Mouse (Mus musculus) midbrain, embryonic 16.5 days (tissue): ENCODE data around the gene Pdzd9. TPM values are rescaled to one million over a fixed set of nuclear protein-coding genes. Genes with fewer than 3 reads are reported as not detected.

Source experiments
- ATAC-seq: fragments of 200-750 bp; cut with Nextera tagmentation; 2 replicates; pipeline ENCODE4 v1.8.0; 2017; ENCODE audit warnings: moderate TSS enrichment
- H3K27ac ChIP-seq: fragments of 300-500 bp; sonication (generic); 2 replicates; pipeline ENCODE4 v1.5.1; 2014; ENCODE audit warnings: mild to moderate bottlenecking, low read length, mixed read lengths
- H3K27me3 ChIP-seq: fragments of 300-500 bp; sonication (generic); 2 replicates; pipeline ENCODE4 v1.6.1; 2014; ENCODE audit warnings: low read depth, low read length, mixed read lengths; ENCODE audit not compliant: control insufficient read depth, insufficient read depth
- H3K36me3 ChIP-seq: fragments of 300-500 bp; sonication (generic); 2 replicates; pipeline ENCODE4 v1.6.1; 2014; ENCODE audit warnings: mild to moderate bottlenecking, low read length, moderate library complexity, mixed read lengths; ENCODE audit not compliant: control insufficient read depth, insufficient read depth
- H3K4me1 ChIP-seq: fragments of 300-500 bp; sonication (generic); 2 replicates; pipeline ENCODE4 v1.6.1; 2014; ENCODE audit warnings: mild to moderate bottlenecking, low read length, mixed read lengths; ENCODE audit not compliant: control insufficient read depth, insufficient read depth
- H3K4me2 ChIP-seq: fragments of 300-500 bp; sonication (generic); 2 replicates; pipeline ENCODE4 v1.6.1; 2014; ENCODE audit warnings: mild to moderate bottlenecking, low read length, mixed read lengths
- H3K4me3 ChIP-seq: fragments of 300-500 bp; sonication (generic); 2 replicates; pipeline ENCODE4 v1.5.1; 2014; ENCODE audit warnings: low read depth, mild to moderate bottlenecking, low read length, moderate library complexity, mixed read lengths
- H3K9ac ChIP-seq: fragments of 300-500 bp; sonication (generic); 2 replicates; pipeline ENCODE4 v1.6.1; 2014; ENCODE audit warnings: low read depth, low read length, mixed read lengths
- H3K9me3 ChIP-seq: fragments of 300-500 bp; sonication (generic); replicated peaks from 2 replicates; pipeline ENCODE4 v1.6.1; 2014; ENCODE audit warnings: mild to moderate bottlenecking, low read length, mixed read lengths; ENCODE audit not compliant: control insufficient read depth, poor library complexity, severe bottlenecking
- WGBS: fragments of 180-500 bp; shearing (Covaris S2); extraction: QIAGEN DNeasy Blood & Tissue Kit; methylation state at CpG from one replicate; pipeline ENCODE4 v1.1.7; 2014; 5-methylcytosine and 5-hydroxymethylcytosine counted together
- polyA plus RNA-seq: library from polyadenylated mRNA; unstranded; fragments of >200 nt; fragmentation: Nextera tagmentation; extraction: Ambion mirVana; gene quantifications from 2 replicates; pipeline ENCODE4 v1.2.1, GENCODE M21; 2015

Pdzd9 gene
- polyA plus RNA-seq, 1 experiment from 2014 or later: 0.55 TPM

DNA sequence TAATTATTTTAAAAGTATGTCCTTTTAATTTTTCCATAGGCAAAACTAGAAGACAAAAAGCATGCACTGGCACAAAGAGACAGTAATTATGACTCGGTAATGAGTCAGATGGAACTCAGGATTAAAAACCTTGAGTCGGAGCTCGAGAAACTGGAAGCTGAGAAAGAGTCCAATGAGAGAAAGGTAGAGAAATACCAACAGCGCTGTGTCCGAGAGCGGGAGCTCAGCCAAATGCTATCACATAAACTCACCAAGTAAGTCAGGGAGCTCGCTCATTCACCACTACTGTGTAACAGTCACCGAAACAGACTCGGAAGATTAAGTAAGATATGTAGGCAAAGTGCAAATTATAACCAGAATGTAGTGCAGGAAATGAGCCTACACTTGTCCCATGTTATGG is 49.3 kb downstream of the Pdzd9 start:
- 92% methylated on average over 9 of the region's 9 CpGs for WGBS
- Histone ChIP-seq H3K4me3 (no peak overlapping the region), H3K36me3 (no peaks in the 10 kb centered on the region), H3K9me3 (no peaks in the 10 kb centered on the region), H3K9ac (no peak overlapping the region), H3K27me3 (no peaks in the 10 kb centered on the region), H3K4me2 (no peak overlapping the region), H3K27ac (no peak overlapping the region), H3K4me1 (no peaks in the 10 kb centered on the region)
- no peak for ATAC-seq

DNA sequence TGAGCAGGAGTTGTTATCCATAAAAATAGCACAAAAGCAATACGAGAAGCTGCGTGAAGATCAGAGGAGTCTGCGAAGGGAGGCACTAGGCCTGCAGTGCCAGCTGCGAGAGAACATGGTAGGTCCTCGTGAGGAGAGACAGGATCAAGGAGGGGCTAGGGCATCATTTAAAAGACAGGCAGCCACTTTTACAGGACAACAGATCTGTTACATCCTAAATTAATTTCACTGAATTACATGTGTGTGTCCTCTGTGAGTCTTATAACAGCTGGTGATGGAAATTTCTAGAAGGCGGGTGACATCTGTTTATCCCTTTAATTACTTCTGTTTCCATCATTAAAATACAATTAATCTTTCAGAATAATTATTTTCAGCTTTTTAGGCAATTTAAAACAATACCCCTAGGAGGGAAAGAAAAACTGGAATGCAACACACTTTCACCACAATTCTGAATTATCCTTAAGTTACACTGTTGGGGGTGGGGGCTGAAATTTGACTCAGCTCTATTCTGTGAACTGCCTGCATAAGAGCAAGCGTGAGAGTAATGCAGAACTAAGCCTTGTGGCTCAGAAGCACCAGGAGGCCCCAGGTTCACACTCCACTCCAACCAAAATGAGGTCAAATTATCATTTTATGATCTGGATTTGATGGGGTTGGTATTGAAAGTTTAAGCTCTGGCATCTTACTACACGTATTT is 49.9 kb downstream of the Pdzd9 start:
- Histone ChIP-seq H3K9ac (no peak overlapping the region), H3K4me2 (no peak overlapping the region), H3K36me3 (no peaks in the 10 kb centered on the region), H3K27ac (no peak overlapping the region), H3K9me3 (no peaks in the 10 kb centered on the region), H3K4me3 (no peak overlapping the region), H3K4me1 (no peaks in the 10 kb centered on the region), H3K27me3 (no peaks in the 10 kb centered on the region)
- no peak for ATAC-seq
- 71% methylated on average over 8 of the region's 8 CpGs for WGBS

Other genes starting within 250 kb of the Pdzd9 start
- 222 and 235 TPM in 2 replicates for gene Uqcrc2, start 35.2 kb downstream of the Pdzd9 start, polyA plus RNA-seq
- gene Mosmo, start 7.3 kb upstream of the Pdzd9 start, polyA plus RNA-seq: 11.3 and 11.7 TPM in 2 replicates
- gene Vwa3a, start 69.0 kb upstream of the Pdzd9 start, polyA plus RNA-seq: 2.1 and 2.3 TPM in 2 replicates
- 0.14 TPM in 1 of 2 replicates, not detected in the other for gene Gm5737, start 142.0 kb upstream of the Pdzd9 start, polyA plus RNA-seq
- gene Eef2k, start 172.5 kb upstream of the Pdzd9 start, polyA plus RNA-seq: 33.5 and 35.4 TPM in 2 replicates
- gene Polr3e, start 247.4 kb upstream of the Pdzd9 start, polyA plus RNA-seq: 27.0 and 27.7 TPM in 2 replicates